Mouse (Mus musculus): ENCODE data around the gene Rab39b. TPM values are rescaled to one million over a fixed set of nuclear protein-coding genes. Genes with fewer than 3 reads are reported as not detected.
A peak's percentile ranks its signal among the peaks of the same experiment; 100 is the strongest.

Gene Rab39b
- 0.50 and 0.72 TPM in 2 replicates for polyA plus RNA-seq (2015; fragmentation: Nextera tagmentation; extraction: Ambion mirVana)

DNA sequence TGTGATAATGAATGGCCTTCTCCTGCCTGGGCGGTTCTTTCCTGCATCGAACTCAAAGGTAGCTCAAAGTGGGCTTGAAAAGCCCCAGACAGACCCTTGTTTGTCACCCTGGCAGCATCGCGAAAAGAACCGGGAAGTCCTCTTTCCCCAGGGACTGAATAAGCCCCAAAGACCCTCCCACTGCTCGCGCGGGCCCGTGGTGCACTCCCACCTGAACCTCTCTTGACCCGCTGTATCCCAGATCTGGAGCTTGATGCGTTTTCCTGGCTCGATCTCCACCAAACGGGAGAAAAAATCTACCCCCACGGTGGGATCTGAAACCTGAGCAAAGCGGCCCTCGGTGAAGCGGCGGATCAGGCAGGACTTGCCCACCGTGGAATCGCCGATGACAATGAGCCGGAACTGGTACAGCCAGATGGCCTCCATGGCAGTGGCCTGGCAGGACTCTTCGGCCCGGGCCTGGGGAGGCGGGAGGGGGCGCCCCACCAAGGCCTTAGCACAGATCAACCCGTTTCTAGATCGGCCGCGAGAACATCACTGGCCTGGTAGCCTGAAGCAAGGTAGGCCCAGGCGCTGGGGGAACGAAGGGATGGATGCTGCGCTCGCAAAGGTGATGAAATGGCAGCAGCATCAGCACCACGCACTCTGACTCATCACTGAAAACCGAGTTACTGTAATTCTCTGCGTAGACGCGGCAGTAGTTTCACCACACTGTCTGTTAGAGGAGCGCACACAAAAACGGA is at the start of gene Rab39b:
Rab39b (minus strand) TSS at position 650 of the 743 bp plus-strand sequence.
- Histone ChIP-seq H3K36me3 (ENCODE audit: control insufficient read depth, insufficient read depth) (no peaks in the 10 kb centered on the region), H3K4me3 (ENCODE audit: low read depth, low read length) (peak within 1 kb of the TSS; percentile 16), H3K9me3 (ENCODE audit: control insufficient read depth) (no peaks in the 10 kb centered on the region), H3K4me1 (replicated peaks; ENCODE audit: control insufficient read depth, insufficient read depth, low read length) (no peaks in the 10 kb centered on the region), H3K4me2 (replicated peaks; ENCODE audit: low read depth) (peak within 1 kb of the TSS; percentile 46), H3K27ac (ENCODE audit: low read depth, low read length) (no peak within 1 kb of the TSS), H3K9ac (ENCODE audit: low read depth, low read length) (no peak within 1 kb of the TSS), H3K27me3 (replicated peaks; ENCODE audit: control insufficient read depth, insufficient read depth, low read length) (no peaks in the 10 kb centered on the region)
- WGBS = 19% methylated on average over 39 of the region's 41 CpGs
- no peak for TF ChIP-seq CTCF (IDR thresholded peaks at IDR 0.05; ENCODE audit: low read depth)
- ATAC-seq = no peak

GRCm38 (mm10) chrX:75578539-75578938 is 508 bp upstream of the Rab39b start:
- Histone ChIP-seq H3K36me3 (ENCODE audit: control insufficient read depth, insufficient read depth) (no peaks in the 10 kb centered on the region), H3K9ac (ENCODE audit: low read depth, low read length) (no peak overlapping the region), H3K9me3 (ENCODE audit: control insufficient read depth) (no peaks in the 10 kb centered on the region), H3K27ac (ENCODE audit: low read depth, low read length) (no peak overlapping the region), H3K4me1 (replicated peaks; ENCODE audit: control insufficient read depth, insufficient read depth, low read length) (no peaks in the 10 kb centered on the region), H3K4me3 (ENCODE audit: low read depth, low read length) (no peak overlapping the region), H3K4me2 (replicated peaks; ENCODE audit: low read depth) (no peak overlapping the region), H3K27me3 (replicated peaks; ENCODE audit: control insufficient read depth, insufficient read depth, low read length) (no peaks in the 10 kb centered on the region)
- no peak for ATAC-seq
- 86% methylated on average over 2 of the region's 2 CpGs for WGBS
- TF ChIP-seq CTCF (IDR thresholded peaks at IDR 0.05; ENCODE audit: low read depth) = no peak

Other genes with a start within 250 kb of the Rab39b start
- gene Fundc2, start 195.8 kb downstream of the Rab39b start, polyA plus RNA-seq (2015; fragmentation: Nextera tagmentation; extraction: Ambion mirVana) = 40.7 TPM in 2 replicates
- gene F8, start 195.6 kb downstream of the Rab39b start, polyA plus RNA-seq (2015; fragmentation: Nextera tagmentation; extraction: Ambion mirVana) = 0.67 and 0.81 TPM in 2 replicates
- gene Cmc4, start 161.6 kb downstream of the Rab39b start, polyA plus RNA-seq (2015; fragmentation: Nextera tagmentation; extraction: Ambion mirVana) = 13.8 and 14.4 TPM in 2 replicates
- 3.1 and 3.6 TPM in 2 replicates for gene Mtcp1, start 161.6 kb downstream of the Rab39b start, polyA plus RNA-seq (2015; fragmentation: Nextera tagmentation; extraction: Ambion mirVana)
- gene Brcc3, start 161.6 kb downstream of the Rab39b start, polyA plus RNA-seq (2015; fragmentation: Nextera tagmentation; extraction: Ambion mirVana) = 28.4 and 30.9 TPM in 2 replicates
- gene Vbp1, start 63.9 kb downstream of the Rab39b start, polyA plus RNA-seq (2015; fragmentation: Nextera tagmentation; extraction: Ambion mirVana) = 89.2 and 90.0 TPM in 2 replicates